In the genomic region with DNA sequence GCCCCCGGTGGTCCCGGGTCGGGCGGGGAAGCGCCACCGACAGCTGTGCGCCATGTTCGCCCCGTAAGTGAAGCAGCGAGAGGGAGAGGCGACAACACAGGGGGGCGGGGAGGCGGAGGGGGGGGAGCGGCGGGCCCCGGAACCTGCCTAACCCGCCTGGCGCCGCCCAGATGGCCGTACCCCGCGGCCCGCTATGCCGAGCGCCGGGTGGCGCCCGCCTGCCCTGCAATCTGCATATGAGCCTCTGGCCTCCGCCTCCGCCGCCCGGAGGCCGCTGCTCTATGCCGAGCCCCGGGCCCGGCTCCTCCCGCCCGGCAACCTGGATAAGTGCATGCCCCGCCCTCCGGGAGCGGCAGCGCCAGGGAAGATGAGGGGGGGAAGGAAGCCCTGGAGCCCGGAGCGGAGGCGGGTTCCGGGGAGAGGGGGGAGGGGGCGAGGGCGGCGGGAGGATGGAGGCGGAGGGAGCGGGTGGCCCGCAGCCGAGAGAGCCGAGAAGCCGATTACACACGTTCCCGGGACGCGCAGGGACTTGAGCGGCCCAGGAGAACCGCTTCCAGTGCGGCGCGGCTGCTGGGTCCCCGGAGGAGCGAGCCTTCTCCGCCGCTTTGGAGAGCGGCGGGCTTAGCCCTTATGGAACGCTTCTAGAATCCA, we compare ENCODE assay signal across 8 mouse cellular contexts. TPM values are rescaled to one million over a fixed set of nuclear protein-coding genes. Genes with fewer than 3 reads are reported as not detected.
DNase-seq lines count a peak whose midpoint lies in the region; ATAC-seq lines count a peak whose summit lies in the region.

TSS of gene Kmt2a (minus strand) at position 76 of the 651 bp plus-strand sequence.

- H3K9ac ChIP-seq in hindbrain, embryonic 14.5 days = peak within 1 kb of the TSS; percentile 96

- peak within 1 kb of the TSS; percentile 88 for H3K4me3 ChIP-seq in hindbrain, embryonic 14.5 days (replicated peaks; ENCODE audit: low read length)

- peak within 1 kb of the TSS; percentile 99 for H3K27ac ChIP-seq in hindbrain, embryonic 14.5 days

- H3K9me3 ChIP-seq in hindbrain, embryonic 14.5 days (ENCODE audit: control insufficient read depth, low read length) = no peaks in the 10 kb centered on the region

- DNase-seq in R1 (ENCODE audit: low read depth, low spot score) = peak; percentile 97
- DNase-seq in cerebellum, postnatal 25 days = peak; percentile 100
- peak; percentile 98 to 99 for DNase-seq in frontal cortex, postnatal 25 days (ENCODE audit: low spot score in 2 of 2)
- peak; percentile 98 for DNase-seq in hindbrain, embryonic 14.5 days (ENCODE audit: low spot score)
- peak; percentile 95 for DNase-seq in left cerebral cortex, adult 11 months (ENCODE audit: low spot score)
- peak; percentile 99 for DNase-seq in lung, postnatal 4 days
- DNase-seq in retina, postnatal 7 days (ENCODE audit: low read depth, low spot score) = peak; percentile 96
- DNase-seq in urinary bladder, adult 2 months (ENCODE audit: low spot score) = peak; percentile 100

- peak; percentile 77 for ATAC-seq in hindbrain, embryonic 14.5 days (ENCODE audit: low FRiP score)

- peaks cover 38% of the 10 kb centered on the region for H3K4me1 ChIP-seq in hindbrain, embryonic 14.5 days (replicated peaks; ENCODE audit: control insufficient read depth, insufficient read depth, low read length)

- peak within 1 kb of the TSS; percentile 99 for H3K4me2 ChIP-seq in hindbrain, embryonic 14.5 days (replicated peaks)

- H3K36me3 ChIP-seq in hindbrain, embryonic 14.5 days (replicated peaks; ENCODE audit: control insufficient read depth, insufficient read depth) = 0 out of 2 replicates have a peak, but pooled peaks cover 4% of the 10 kb centered on the region

- under 1% methylated on average over 44 of the region's 71 CpGs for WGBS in hindbrain, embryonic 14.5 days

- H3K27me3 ChIP-seq in hindbrain, embryonic 14.5 days (ENCODE audit: control insufficient read depth, insufficient read depth, low read length) = no peaks in the 10 kb centered on the region

RNA-seq across cellular contexts. Expression of gene Kmt2a, which starts in this region (rescaled TPM):
- polyA plus RNA-seq in hindbrain, embryonic 14.5 days (2014; fragmentation: Nextera tagmentation; extraction: Ambion mirVana) = 17.1 and 19.3 TPM in 2 replicates
- 11.7 and 16.2 TPM in 2 replicates for polyA plus RNA-seq in urinary bladder, adult 2 months (2012; rRNA removed)

Comparison
In these comparisons a context has a peak if more than half of its experiments do, and no peak if none do; other contexts are left out.
1. Peak in every context shown above with its lines: DNase-seq, ATAC-seq, H3K4me3 ChIP-seq and H3K27ac ChIP-seq.